Mouse (Mus musculus) embryonic facial prominence, embryonic 15.5 days (tissue): ENCODE results near the gene Tsku. TPM values are rescaled to one million over a fixed set of nuclear protein-coding genes. Genes with fewer than 3 reads are reported as not detected.

ENCODE experiments used
- ATAC-seq: fragments of 200-750 bp; cut with Nextera tagmentation; 2 replicates; pipeline ENCODE4 v1.8.0; 2017; ENCODE audit warnings: low read depth, moderate TSS enrichment; ENCODE audit not compliant: insufficient number of reproducible peaks, low FRiP score, low TSS enrichment
- H3K27ac ChIP-seq: fragments of 300-500 bp; sonication (generic); replicated peaks from 2 replicates; pipeline ENCODE4 v1.5.1; 2015; ENCODE audit warnings: mild to moderate bottlenecking, inconsistent platforms
- H3K27me3 ChIP-seq: fragments of 300-500 bp; sonication (generic); 2 replicates; pipeline ENCODE4 v1.6.1; 2015; ENCODE audit warnings: inconsistent platforms
- H3K36me3 ChIP-seq: fragments of 300-500 bp; sonication (generic); 2 replicates; pipeline ENCODE4 v1.6.1; 2015; ENCODE audit warnings: mild to moderate bottlenecking, inconsistent platforms
- H3K4me1 ChIP-seq: fragments of 300-500 bp; sonication (generic); 2 replicates; pipeline ENCODE4 v1.6.1; 2015; ENCODE audit warnings: inconsistent platforms
- H3K4me2 ChIP-seq: fragments of 300-500 bp; sonication (generic); replicated peaks from 2 replicates; pipeline ENCODE4 v1.6.1; 2015; ENCODE audit warnings: mild to moderate bottlenecking, inconsistent platforms
- H3K4me3 ChIP-seq: fragments of 300-500 bp; sonication (generic); replicated peaks from 2 replicates; pipeline ENCODE4 v1.5.1; 2015; ENCODE audit warnings: mild to moderate bottlenecking, inconsistent platforms
- H3K9ac ChIP-seq: fragments of 300-500 bp; sonication (generic); 2 replicates; pipeline ENCODE4 v1.6.1; 2015; ENCODE audit warnings: inconsistent platforms
- H3K9me3 ChIP-seq: fragments of 300-500 bp; sonication (generic); replicated peaks from 2 replicates; pipeline ENCODE4 v1.6.1; 2016; ENCODE audit warnings: inconsistent platforms
- WGBS: fragments of 180-500 bp; shearing (Covaris S2); methylation state at CpG from one replicate; pipeline ENCODE4 v1.1.7; 2015; 5-methylcytosine and 5-hydroxymethylcytosine counted together
- polyA plus RNA-seq: library from polyadenylated mRNA; unstranded; fragments of >200 nt; fragmentation: Nextera tagmentation; extraction: Ambion mirVana; gene quantifications from 2 replicates; pipeline ENCODE4 v1.2.1, GENCODE M21; 2015

Tsku gene
- polyA plus RNA-seq, 1 experiment from 2014 or later = 20.7 TPM

- no peak for ATAC-seq
- Histone ChIP-seq H3K4me2 (no peak overlapping the region), H3K4me1 (no peaks in the 10 kb centered on the region), H3K9ac (no peak overlapping the region), H3K36me3 (no peaks in the 10 kb centered on the region), H3K4me3 (no peak overlapping the region), H3K9me3 (no peaks in the 10 kb centered on the region), H3K27me3 (no peaks in the 10 kb centered on the region), H3K27ac (no peak overlapping the region)
- WGBS = 55% methylated on average over 3 of the region's 3 CpGs
Observed at GRCm38 (mm10) chr7:98342249-98342648, 18.9 kb downstream of the Tsku start.

GRCm38 (mm10) chr7:98341475-98341874, 19.7 kb downstream of the Tsku start:
- Histone ChIP-seq H3K9ac (no peak overlapping the region), H3K27ac (no peak overlapping the region), H3K4me3 (peak overlapping the region; percentile 43), H3K4me1 (no peaks in the 10 kb centered on the region), H3K36me3 (no peaks in the 10 kb centered on the region), H3K27me3 (no peaks in the 10 kb centered on the region), H3K4me2 (peak overlapping the region; percentile 63), H3K9me3 (no peaks in the 10 kb centered on the region)
- WGBS = 1% methylated on average over 13 of the region's 13 CpGs
- peak; percentile 15; the same call in 1 of the 2 replicates for ATAC-seq

- H3K9ac ChIP-seq = no peak overlapping the region
- H3K4me3 ChIP-seq = no peak overlapping the region
- WGBS = 75% methylated on average over 5 of the region's 5 CpGs
- H3K36me3 ChIP-seq = no peaks in the 10 kb centered on the region
- no peak for ATAC-seq
- no peaks in the 10 kb centered on the region for H3K9me3 ChIP-seq
- H3K27me3 ChIP-seq = no peaks in the 10 kb centered on the region
- no peak overlapping the region for H3K27ac ChIP-seq
- H3K4me2 ChIP-seq = no peak overlapping the region
- no peaks in the 10 kb centered on the region for H3K4me1 ChIP-seq
Observed at GRCm38 (mm10) chr7:98340343-98340742, 20.8 kb downstream of the Tsku start.

GRCm38 (mm10) chr7:98333987-98334386, 27.1 kb downstream of the Tsku start:
- Histone ChIP-seq H3K27me3 (no peaks in the 10 kb centered on the region), H3K36me3 (no peaks in the 10 kb centered on the region), H3K4me3 (no peak overlapping the region), H3K9me3 (no peaks in the 10 kb centered on the region), H3K4me1 (no peaks in the 10 kb centered on the region), H3K4me2 (no peak overlapping the region), H3K9ac (no peak overlapping the region), H3K27ac (no peak overlapping the region)
- no peak for ATAC-seq
- WGBS = 61% methylated on average over 3 of the region's 3 CpGs

GRCm38 (mm10) chr7:98333507-98333906, 27.6 kb downstream of the Tsku start:
- WGBS = 93% methylated on average over 5 of the region's 5 CpGs

GRCm38 (mm10) chr7:98332678-98333397, 28.3 kb downstream of the Tsku start:
- no peak for ATAC-seq
- Histone ChIP-seq H3K27ac (no peak overlapping the region), H3K4me1 (no peaks in the 10 kb centered on the region), H3K4me2 (no peak overlapping the region), H3K4me3 (no peak overlapping the region), H3K27me3 (no peaks in the 10 kb centered on the region), H3K36me3 (no peaks in the 10 kb centered on the region), H3K9me3 (no peaks in the 10 kb centered on the region), H3K9ac (no peak overlapping the region)
- WGBS = 59% methylated on average over 5 of the region's 5 CpGs

More at GRCm38 (mm10) chr7:98333507-98333906, 27.6 kb downstream of the Tsku start:
- Histone ChIP-seq H3K27me3 (no peaks in the 10 kb centered on the region), H3K36me3 (no peaks in the 10 kb centered on the region), H3K4me2 (no peak overlapping the region), H3K9me3 (no peaks in the 10 kb centered on the region), H3K4me1 (no peaks in the 10 kb centered on the region), H3K27ac (no peak overlapping the region), H3K4me3 (no peak overlapping the region), H3K9ac (no peak overlapping the region)
- no peak for ATAC-seq

GRCm38 (mm10) chr7:98331932-98332331, 29.2 kb downstream of the Tsku start:
- ATAC-seq = no peak
- Histone ChIP-seq H3K4me3 (no peak overlapping the region), H3K27ac (no peak overlapping the region), H3K4me1 (no peaks in the 10 kb centered on the region), H3K36me3 (no peaks in the 10 kb centered on the region), H3K4me2 (no peak overlapping the region), H3K9ac (no peak overlapping the region), H3K9me3 (no peaks in the 10 kb centered on the region), H3K27me3 (no peaks in the 10 kb centered on the region)
- WGBS = 22% methylated on average over 3 of the region's 3 CpGs

- 0 out of 2 replicates have a peak, but pooled peaks have one; percentile 44 for ATAC-seq
- H3K36me3 ChIP-seq = no peaks in the 10 kb centered on the region
- H3K9ac ChIP-seq = no peak overlapping the region
- H3K4me2 ChIP-seq = no peak overlapping the region
- no peaks in the 10 kb centered on the region for H3K9me3 ChIP-seq
- 71% methylated on average over 2 of the region's 2 CpGs for WGBS
- no peak overlapping the region for H3K4me3 ChIP-seq
- H3K4me1 ChIP-seq = no peaks in the 10 kb centered on the region
- H3K27me3 ChIP-seq = no peaks in the 10 kb centered on the region
- H3K27ac ChIP-seq = no peak overlapping the region
Observed at GRCm38 (mm10) chr7:98330375-98331002, 30.6 kb downstream of the Tsku start.

- Histone ChIP-seq H3K36me3 (no peaks in the 10 kb centered on the region), H3K4me2 (no peak overlapping the region), H3K27ac (no peak overlapping the region), H3K4me1 (no peaks in the 10 kb centered on the region), H3K27me3 (no peaks in the 10 kb centered on the region), H3K9ac (no peak overlapping the region), H3K9me3 (no peaks in the 10 kb centered on the region), H3K4me3 (no peak overlapping the region)
- ATAC-seq = no peak
- WGBS = 72% methylated on average over 7 of the region's 7 CpGs
Observed at GRCm38 (mm10) chr7:98329651-98330374, 31.3 kb downstream of the Tsku start.

- H3K27me3 ChIP-seq = no peaks in the 10 kb centered on the region
- no peaks in the 10 kb centered on the region for H3K9me3 ChIP-seq
- H3K36me3 ChIP-seq = no peaks in the 10 kb centered on the region
- WGBS = 51% methylated on average over 2 of the region's 2 CpGs
- no peak overlapping the region for H3K4me2 ChIP-seq
- no peak overlapping the region for H3K4me3 ChIP-seq
- no peak for ATAC-seq
- no peak overlapping the region for H3K27ac ChIP-seq
- no peak overlapping the region for H3K9ac ChIP-seq
- peaks cover 8% of the 10 kb centered on the region for H3K4me1 ChIP-seq
Observed at GRCm38 (mm10) chr7:98328311-98328710, 32.8 kb downstream of the Tsku start.

- peaks cover 11% of the 10 kb centered on the region for H3K4me1 ChIP-seq
- no peak overlapping the region for H3K4me2 ChIP-seq
- no peaks in the 10 kb centered on the region for H3K27me3 ChIP-seq
- no peak overlapping the region for H3K9ac ChIP-seq
- H3K27ac ChIP-seq = no peak overlapping the region
- H3K36me3 ChIP-seq = no peaks in the 10 kb centered on the region
- 81% methylated on average over 7 of the region's 7 CpGs for WGBS
- H3K4me3 ChIP-seq = no peak overlapping the region
- no peaks in the 10 kb centered on the region for H3K9me3 ChIP-seq
- no peak for ATAC-seq
Observed at GRCm38 (mm10) chr7:98326051-98326450, 35.1 kb downstream of the Tsku start.
